Comparison of ENCODE assay signal across 24 mouse cellular contexts in the genomic region with DNA sequence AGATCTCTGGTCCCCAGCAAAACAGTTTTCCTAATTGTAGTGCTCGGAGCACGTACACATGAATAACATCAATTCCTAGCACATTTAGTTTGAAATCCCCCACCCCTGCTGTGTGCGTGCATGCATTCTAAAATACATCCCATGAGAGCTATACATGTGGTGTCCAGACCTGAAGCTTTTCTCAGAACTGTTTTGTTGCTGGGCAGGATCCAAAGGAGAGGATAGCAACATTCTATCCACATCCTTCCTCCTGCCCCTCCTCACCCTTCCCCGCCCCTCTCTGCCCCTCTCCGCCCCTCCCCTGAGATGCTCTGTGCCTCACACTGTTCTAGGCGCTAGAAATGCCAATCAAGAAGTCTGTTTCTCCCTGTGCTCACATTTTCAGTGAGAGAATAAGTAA. TPM values are rescaled to one million over a fixed set of nuclear protein-coding genes. Genes with fewer than 3 reads are reported as not detected.
DNase-seq lines count a peak whose midpoint lies in the region; ATAC-seq and TF ChIP-seq lines count a peak whose summit lies in the region.
"Had no signal": no experiment of that assay in that cellular context is flagged by ENCODE, and none has a peak within 500 bp of the region (broad histone marks: within the 10 kb centered on the region; RNA-seq: fewer than 3 reads in every experiment).

No protein-coding gene starts in this region.

- no peak for TF ChIP-seq CTCF in hindbrain, postnatal 0 days (IDR thresholded peaks at IDR 0.05; ENCODE audit: low read depth)

- no peak for DNase-seq in hindbrain, embryonic 11.5 days (ENCODE audit: low spot score)
- no peak for DNase-seq in neural tube, embryonic 10.5 days (ENCODE audit: extremely low spot score, low spot score)
- DNase-seq in hindbrain, postnatal 0 days (ENCODE audit: low spot score): peak; percentile 20
- no peak for DNase-seq in urinary bladder, postnatal 36 days (ENCODE audit: low spot score in 2 of 2)
- no peak for DNase-seq in ovary, postnatal 14 days (ENCODE audit: low spot score)
- DNase-seq: adrenal gland, postnatal 36 days; cerebellum, adult 11-12 months; cerebellum, postnatal 25 days; gastrocnemius, postnatal 10 days; heart, adult 2 months; heart, postnatal 4 days; lung, adult 18-20 months; lung, postnatal 36 days; right cerebral cortex, postnatal 14 days; spleen, adult 18-20 months; thymus, postnatal 36 days had no signal

- H3K36me3 ChIP-seq in hindbrain, embryonic 12.5 days: no peaks in the 10 kb centered on the region
- H3K36me3 ChIP-seq in hindbrain, embryonic 11.5 days (ENCODE audit: control insufficient read depth, insufficient read depth, low read length): no peaks in the 10 kb centered on the region
- no peaks in the 10 kb centered on the region for H3K36me3 ChIP-seq in neural tube, embryonic 13.5 days
- H3K36me3 ChIP-seq in hindbrain, postnatal 0 days (ENCODE audit: insufficient read depth, low read length): no peaks in the 10 kb centered on the region
- H3K36me3 ChIP-seq in neural tube, embryonic 15.5 days: no peaks in the 10 kb centered on the region
- H3K36me3 ChIP-seq: heart, embryonic 15.5 days; kidney, embryonic 15.5 days; neural tube, embryonic 12.5 days had no signal

- H3K27me3 ChIP-seq in hindbrain, embryonic 12.5 days: no peaks in the 10 kb centered on the region
- no peaks in the 10 kb centered on the region for H3K27me3 ChIP-seq in hindbrain, embryonic 11.5 days (ENCODE audit: control insufficient read depth, insufficient read depth, low read length)
- H3K27me3 ChIP-seq in neural tube, embryonic 13.5 days: no peaks in the 10 kb centered on the region
- H3K27me3 ChIP-seq in hindbrain, postnatal 0 days (ENCODE audit: insufficient read depth, low read length): no peaks in the 10 kb centered on the region
- no peaks in the 10 kb centered on the region for H3K27me3 ChIP-seq in neural tube, embryonic 15.5 days (replicated peaks)
- H3K27me3 ChIP-seq: heart, embryonic 15.5 days; kidney, embryonic 15.5 days; neural tube, embryonic 12.5 days had no signal

- H3K4me3 ChIP-seq in hindbrain, embryonic 12.5 days: no peak overlapping the region
- no peak overlapping the region for H3K4me3 ChIP-seq in hindbrain, embryonic 11.5 days (ENCODE audit: low read depth, low read length)
- H3K4me3 ChIP-seq in neural tube, embryonic 13.5 days: no peak overlapping the region
- no peak overlapping the region for H3K4me3 ChIP-seq in hindbrain, postnatal 0 days (ENCODE audit: low read length)
- H3K4me3 ChIP-seq in neural tube, embryonic 15.5 days (replicated peaks): no peak overlapping the region
- H3K4me3 ChIP-seq: heart, adult 2 months; heart, embryonic 15.5 days; kidney, embryonic 15.5 days; neural tube, embryonic 12.5 days had no signal

- H3K4me2 ChIP-seq in hindbrain, embryonic 12.5 days (replicated peaks): no peak overlapping the region
- no peak overlapping the region for H3K4me2 ChIP-seq in hindbrain, embryonic 11.5 days (replicated peaks; ENCODE audit: low read depth, low read length)
- no peak overlapping the region for H3K4me2 ChIP-seq in neural tube, embryonic 13.5 days
- no peak overlapping the region for H3K4me2 ChIP-seq in hindbrain, postnatal 0 days (ENCODE audit: low read depth, low read length)
- no peak overlapping the region for H3K4me2 ChIP-seq in neural tube, embryonic 15.5 days
- H3K4me2 ChIP-seq: heart, embryonic 15.5 days; kidney, embryonic 15.5 days; liver, embryonic 11.5 days; neural tube, embryonic 12.5 days had no signal

- WGBS in hindbrain, embryonic 12.5 days: 50% methylated on average over 6 of the region's 6 CpGs
- WGBS in hindbrain, embryonic 11.5 days: 60% methylated on average over 6 of the region's 6 CpGs
- 42% methylated on average over 6 of the region's 6 CpGs for WGBS in neural tube, embryonic 13.5 days
- WGBS in hindbrain, postnatal 0 days: 35% methylated on average over 6 of the region's 6 CpGs
- WGBS in neural tube, embryonic 15.5 days: 50% methylated on average over 6 of the region's 6 CpGs

- H3K4me1 ChIP-seq in hindbrain, embryonic 12.5 days: peaks cover 8% of the 10 kb centered on the region
- 0 out of 2 replicates have a peak, but pooled peaks cover 2% of the 10 kb centered on the region for H3K4me1 ChIP-seq in hindbrain, embryonic 11.5 days (replicated peaks; ENCODE audit: control insufficient read depth, insufficient read depth, low read length)
- peaks cover 11% of the 10 kb centered on the region for H3K4me1 ChIP-seq in neural tube, embryonic 13.5 days (replicated peaks)
- no peaks in the 10 kb centered on the region for H3K4me1 ChIP-seq in hindbrain, postnatal 0 days (ENCODE audit: insufficient read depth, low read length)
- H3K4me1 ChIP-seq in neural tube, embryonic 15.5 days: peaks cover 13% of the 10 kb centered on the region
- H3K4me1 ChIP-seq: heart, embryonic 15.5 days; kidney, embryonic 15.5 days; neural tube, embryonic 12.5 days had no signal

- H3K27ac ChIP-seq in hindbrain, embryonic 12.5 days: no peak overlapping the region
- no peak overlapping the region for H3K27ac ChIP-seq in hindbrain, embryonic 11.5 days (ENCODE audit: low read depth, low read length)
- H3K27ac ChIP-seq in neural tube, embryonic 13.5 days (replicated peaks): 0 out of 2 replicates have a peak overlapping the region, but pooled peaks have one; percentile 20
- H3K27ac ChIP-seq in hindbrain, postnatal 0 days: no peak overlapping the region
- no peak overlapping the region for H3K27ac ChIP-seq in neural tube, embryonic 15.5 days (replicated peaks)
- H3K27ac ChIP-seq: heart, adult 2 months; heart, embryonic 15.5 days; kidney, embryonic 15.5 days; neural tube, embryonic 12.5 days had no signal

- no peak overlapping the region for H3K9ac ChIP-seq in hindbrain, embryonic 12.5 days
- no peak overlapping the region for H3K9ac ChIP-seq in hindbrain, embryonic 11.5 days (ENCODE audit: low read depth, low read length)
- H3K9ac ChIP-seq in neural tube, embryonic 13.5 days: no peak overlapping the region
- no peak overlapping the region for H3K9ac ChIP-seq in hindbrain, postnatal 0 days (replicated peaks; ENCODE audit: low read length)
- H3K9ac ChIP-seq in neural tube, embryonic 15.5 days (replicated peaks): no peak overlapping the region
- H3K9ac ChIP-seq: heart, embryonic 15.5 days; kidney, embryonic 15.5 days; neural tube, embryonic 12.5 days had no signal

- no peaks in the 10 kb centered on the region for H3K9me3 ChIP-seq in hindbrain, embryonic 12.5 days (replicated peaks)
- H3K9me3 ChIP-seq in hindbrain, embryonic 11.5 days (ENCODE audit: control insufficient read depth, low read length): no peaks in the 10 kb centered on the region
- H3K9me3 ChIP-seq in neural tube, embryonic 13.5 days: no peaks in the 10 kb centered on the region
- H3K9me3 ChIP-seq in hindbrain, postnatal 0 days (ENCODE audit: low read length): no peaks in the 10 kb centered on the region
- no peaks in the 10 kb centered on the region for H3K9me3 ChIP-seq in neural tube, embryonic 15.5 days (replicated peaks)
- H3K9me3 ChIP-seq: heart, embryonic 15.5 days; kidney, embryonic 15.5 days; neural tube, embryonic 12.5 days had no signal

- ATAC-seq in hindbrain, embryonic 12.5 days (ENCODE audit: low FRiP score): 0 out of 2 replicates have a peak, but pooled peaks have one; percentile 50
- ATAC-seq in hindbrain, embryonic 11.5 days (ENCODE audit: low FRiP score): no peak
- ATAC-seq in neural tube, embryonic 13.5 days (ENCODE audit: low read depth): peak; percentile 69
- peak; percentile 36; the same call in 1 of the 2 replicates for ATAC-seq in hindbrain, postnatal 0 days
- ATAC-seq in neural tube, embryonic 15.5 days (ENCODE audit: low FRiP score): peak; percentile 64
- ATAC-seq: intestine, postnatal 0 days had no signal

RNA-seq across cellular contexts. Expression of a gene that starts 25.7 kb away (rescaled TPM):
- 1.5 and 1.6 TPM in 2 replicates for polyA plus RNA-seq in hindbrain, embryonic 12.5 days (2016; fragmentation: Nextera tagmentation; extraction: Ambion mirVana)
- polyA plus RNA-seq in hindbrain, embryonic 11.5 days (2014; fragmentation: Nextera tagmentation; extraction: Ambion mirVana): 0.73 and 2.1 TPM in 2 replicates
- 0.61 and 0.87 TPM in 2 replicates for polyA plus RNA-seq in neural tube, embryonic 13.5 days (2015; fragmentation: Nextera tagmentation; extraction: Ambion mirVana)
- total RNA-seq in hindbrain, postnatal 0 days (2014; rRNA removed): 2.5 and 2.8 TPM in 2 replicates
- 2.4 TPM in 2 replicates for polyA plus RNA-seq in hindbrain, postnatal 0 days (2015; fragmentation: Nextera tagmentation; extraction: Ambion mirVana)
- 1.1 and 1.2 TPM in 2 replicates for polyA plus RNA-seq in neural tube, embryonic 15.5 days (2015; fragmentation: Nextera tagmentation; extraction: Ambion mirVana)
